Mouse (Mus musculus) heart, embryonic 10.5 days (tissue): Measurements from ENCODE around the gene Hcn2. TPM values are rescaled to one million over a fixed set of nuclear protein-coding genes. Genes with fewer than 3 reads are reported as not detected.
A peak's percentile ranks its signal among the peaks of the same experiment; 100 is the strongest.
"Not testable (repeated sequence)": the region's sequence is repeated elsewhere in the genome, so short reads cannot be mapped to it uniquely, and the experiment has no call there.

Source experiments
- DNase-seq: peaks from one replicate; pipeline ENCODE4 v3.0.0-alpha.2; 2017; ENCODE audit warnings: low spot score
- H3K27ac ChIP-seq: fragments of 300-500 bp; sonication (generic); 2 replicates; pipeline ENCODE4 v1.5.1; 2016; ENCODE audit warnings: mild to moderate bottlenecking
- H3K27me3 ChIP-seq: fragments of 300-500 bp; sonication (generic); 2 replicates; pipeline ENCODE4 v1.6.1; 2016; ENCODE audit warnings: mild to moderate bottlenecking; ENCODE audit not compliant: poor library complexity, insufficient read depth, severe bottlenecking
- H3K36me3 ChIP-seq: fragments of 300-500 bp; sonication (generic); 2 replicates; pipeline ENCODE4 v1.6.1; 2016; ENCODE audit warnings: mild to moderate bottlenecking, moderate library complexity
- H3K4me1 ChIP-seq: fragments of 300-500 bp; sonication (generic); 2 replicates; pipeline ENCODE4 v1.6.1; 2016; ENCODE audit warnings: mild to moderate bottlenecking
- H3K4me3 ChIP-seq: fragments of 300-500 bp; sonication (generic); 2 replicates; pipeline ENCODE4 v1.5.1; 2016; ENCODE audit warnings: mild to moderate bottlenecking, moderate library complexity
- H3K9me3 ChIP-seq: fragments of 300-500 bp; sonication (generic); 2 replicates; pipeline ENCODE4 v1.6.1; 2016; ENCODE audit warnings: mild to moderate bottlenecking, moderate library complexity
- WGBS: fragments of 180-500 bp; shearing (Covaris S2); methylation state at CpG from one replicate; pipeline ENCODE4 v1.1.7; 2016; 5-methylcytosine and 5-hydroxymethylcytosine counted together
- polyA plus RNA-seq: library from polyadenylated mRNA; unstranded; fragments of >200 nt; fragmentation: Nextera tagmentation; extraction: Ambion mirVana; gene quantifications from 2 replicates; pipeline ENCODE4 v1.2.1, GENCODE M21; 2016

Hcn2 gene
- polyA plus RNA-seq, 1 experiment from 2014 or later, result not detected

GRCm38 (mm10) chr10:79693580-79694378 lies 22.7 kb upstream of the Hcn2 start:
- Histone ChIP-seq H3K36me3 (peaks cover 17% of the 10 kb centered on the region), H3K27ac (no peak overlapping the region), H3K4me3 (no peak overlapping the region), H3K9me3 (no peaks in the 10 kb centered on the region), H3K4me1 (peaks cover 20% of the 10 kb centered on the region), H3K27me3 (no peaks in the 10 kb centered on the region)
- no peak for DNase-seq
- WGBS, result 68% methylated on average over 12 of the region's 12 CpGs

- Histone ChIP-seq H3K4me1 (peaks cover 20% of the 10 kb centered on the region), H3K9me3 (no peaks in the 10 kb centered on the region), H3K36me3 (peaks cover 11% of the 10 kb centered on the region), H3K4me3 (no peak overlapping the region), H3K27ac (no peak overlapping the region), H3K27me3 (no peaks in the 10 kb centered on the region)
- WGBS, result 81% methylated on average over 6 of the region's 6 CpGs
- no peak for DNase-seq
Measured at GRCm38 (mm10) chr10:79694379-79694655, 22.1 kb upstream of the Hcn2 start.

DNA sequence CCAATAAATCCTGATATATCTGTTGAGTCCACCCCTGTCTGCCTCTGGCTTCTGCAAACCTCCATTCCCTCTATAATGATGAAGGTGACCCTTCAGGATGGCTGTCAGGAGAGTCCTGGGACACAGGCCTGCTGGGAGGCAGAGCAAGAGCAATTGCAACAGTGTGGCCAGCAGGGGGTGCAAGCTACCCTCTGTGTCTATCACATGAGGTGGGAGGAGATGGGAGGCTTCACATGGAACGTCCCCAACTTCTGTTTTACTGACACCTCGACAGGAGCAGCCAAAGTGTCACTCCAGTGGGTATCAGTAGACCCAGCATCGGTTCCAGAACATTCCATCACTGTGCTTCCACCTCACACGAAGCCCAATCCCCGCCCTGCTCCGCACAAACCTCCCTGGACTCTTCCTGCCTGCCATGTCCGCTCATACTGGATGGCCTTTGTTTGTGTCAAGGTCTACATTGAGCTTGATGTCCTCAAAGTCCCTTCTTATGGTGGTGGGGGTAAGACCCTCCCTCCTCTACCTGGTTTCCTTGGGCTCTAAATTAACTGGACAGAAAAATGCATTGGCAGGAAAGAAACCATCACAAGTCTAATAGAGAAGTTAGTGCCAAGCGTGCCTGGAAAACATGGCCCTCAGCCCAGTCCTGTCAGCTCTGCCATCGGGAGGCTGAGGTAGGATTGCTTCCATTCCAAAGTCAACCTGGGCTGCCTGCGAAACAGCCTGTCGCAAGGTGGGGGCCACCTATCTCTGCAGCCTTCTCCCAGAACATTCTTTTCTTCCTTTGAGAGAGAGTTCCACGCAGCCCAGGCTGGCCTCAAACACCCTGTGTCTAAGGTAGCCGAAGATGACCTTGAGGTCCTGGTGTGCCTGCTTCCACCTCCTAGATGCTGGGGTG lies 21.0 kb upstream of the Hcn2 start:
- Histone ChIP-seq H3K4me1 (peaks cover 23% of the 10 kb centered on the region), H3K9me3 (no peaks in the 10 kb centered on the region), H3K27ac (peak overlapping the region; percentile 80), H3K27me3 (no peaks in the 10 kb centered on the region), H3K36me3 (0 out of 2 replicates have a peak, but pooled peaks cover 7% of the 10 kb centered on the region), H3K4me3 (no peak overlapping the region)
- 64% methylated on average over 13 of the region's 13 CpGs for WGBS
- peak; percentile 90 for DNase-seq

DNA sequence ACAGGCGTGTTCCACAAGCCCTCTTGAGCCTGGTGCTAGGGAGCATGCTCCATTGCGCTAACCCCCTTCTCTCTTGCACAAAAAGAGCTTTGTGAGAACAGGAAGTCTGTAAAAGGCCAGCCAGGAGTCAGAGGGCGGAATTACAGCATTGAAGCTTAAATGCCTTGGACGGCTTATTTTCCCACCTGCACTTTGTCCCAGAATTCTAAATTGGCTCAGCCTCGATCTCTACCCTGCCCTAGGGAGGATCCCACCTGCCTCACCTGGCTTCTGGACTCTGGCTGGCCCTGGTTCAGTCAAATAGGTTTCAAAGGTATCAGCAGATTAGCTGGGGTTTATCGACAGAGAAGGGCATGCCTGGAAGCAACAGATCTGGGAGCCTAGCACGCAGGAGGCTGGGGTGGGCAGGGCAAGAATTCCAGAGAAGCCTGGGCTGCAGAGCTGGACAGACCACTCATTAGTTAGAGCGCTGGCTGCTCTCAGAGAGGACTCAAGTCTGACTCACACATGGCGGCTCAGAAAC lies 20.2 kb upstream of the Hcn2 start:
- Histone ChIP-seq H3K27ac (peak overlapping the region; percentile 80), H3K27me3 (no peaks in the 10 kb centered on the region), H3K36me3 (0 out of 2 replicates have a peak, but pooled peaks cover 7% of the 10 kb centered on the region), H3K4me3 (no peak overlapping the region), H3K4me1 (peaks cover 31% of the 10 kb centered on the region), H3K9me3 (no peaks in the 10 kb centered on the region)
- DNase-seq, result peak; percentile 76
- 42% methylated on average over 9 of the region's 9 CpGs for WGBS

DNA sequence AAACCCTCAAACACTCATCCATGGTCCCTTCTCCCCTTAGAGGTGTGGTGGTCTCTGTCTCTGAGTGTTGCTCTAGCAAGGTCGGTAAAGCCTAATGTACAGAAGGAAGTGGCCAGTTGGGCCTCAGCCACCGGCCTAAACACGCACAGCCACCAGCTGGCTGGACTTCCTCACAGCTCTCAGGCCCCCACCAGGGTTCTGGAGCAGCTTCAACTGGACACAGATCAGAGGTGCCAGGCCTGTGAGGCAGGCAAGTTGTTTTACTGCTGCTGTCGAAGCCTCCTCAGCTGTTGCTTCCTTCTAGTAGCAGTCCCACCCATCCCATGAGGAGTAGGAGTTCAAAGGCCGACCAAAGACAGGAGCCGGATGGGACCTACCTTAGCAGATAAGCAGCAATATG lies 18.5 kb upstream of the Hcn2 start:
- DNase-seq, result no peak
- Histone ChIP-seq H3K27ac (no peak overlapping the region), H3K36me3 (no peaks in the 10 kb centered on the region), H3K4me1 (peaks cover 39% of the 10 kb centered on the region), H3K9me3 (no peaks in the 10 kb centered on the region), H3K4me3 (no peak overlapping the region), H3K27me3 (no peaks in the 10 kb centered on the region)
- WGBS, result 75% methylated on average over 6 of the region's 6 CpGs

- no peak for DNase-seq
- Histone ChIP-seq H3K4me3 (no peak overlapping the region), H3K9me3 (no peaks in the 10 kb centered on the region), H3K27me3 (no peaks in the 10 kb centered on the region), H3K4me1 (peaks cover 39% of the 10 kb centered on the region), H3K36me3 (no peaks in the 10 kb centered on the region), H3K27ac (no peak overlapping the region)
- 84% methylated on average over 6 of the region's 6 CpGs for WGBS
Measured at GRCm38 (mm10) chr10:79698459-79698858, 18.0 kb upstream of the Hcn2 start.

DNA sequence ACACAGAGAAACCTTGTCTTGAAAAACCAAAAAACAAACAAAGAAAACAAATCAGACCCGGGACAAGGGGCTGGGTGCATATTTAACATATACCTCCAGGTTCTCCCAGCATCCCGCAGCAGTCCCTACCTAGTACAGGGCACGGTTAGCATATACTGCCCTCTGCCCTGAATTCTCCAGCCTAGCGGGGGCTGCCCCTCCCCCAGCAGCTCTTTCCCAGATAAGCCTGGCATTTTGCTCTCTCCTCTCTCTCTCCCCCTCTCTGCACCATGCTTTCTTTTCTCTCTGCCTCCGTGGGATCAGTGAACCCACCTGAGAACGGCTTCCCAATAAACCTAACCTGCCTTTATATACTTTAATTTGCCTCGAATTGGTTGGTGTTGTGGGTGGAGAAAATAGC lies 15.8 kb upstream of the Hcn2 start:
- DNase-seq, result peak; percentile 72
- peak overlapping the region; percentile 81 for H3K27ac ChIP-seq
- WGBS, result 27% methylated on average over 7 of the region's 7 CpGs
- no peaks in the 10 kb centered on the region for H3K9me3 ChIP-seq
- peak overlapping the region; percentile 8; the same call in 1 of the 2 replicates for H3K4me3 ChIP-seq
- peaks cover 40% of the 10 kb centered on the region for H3K4me1 ChIP-seq
- H3K27me3 ChIP-seq, result no peaks in the 10 kb centered on the region
- H3K36me3 ChIP-seq, result no peaks in the 10 kb centered on the region

- DNase-seq, result peak; percentile 76
Measured at GRCm38 (mm10) chr10:79701443-79702129, 14.8 kb upstream of the Hcn2 start.

DNA sequence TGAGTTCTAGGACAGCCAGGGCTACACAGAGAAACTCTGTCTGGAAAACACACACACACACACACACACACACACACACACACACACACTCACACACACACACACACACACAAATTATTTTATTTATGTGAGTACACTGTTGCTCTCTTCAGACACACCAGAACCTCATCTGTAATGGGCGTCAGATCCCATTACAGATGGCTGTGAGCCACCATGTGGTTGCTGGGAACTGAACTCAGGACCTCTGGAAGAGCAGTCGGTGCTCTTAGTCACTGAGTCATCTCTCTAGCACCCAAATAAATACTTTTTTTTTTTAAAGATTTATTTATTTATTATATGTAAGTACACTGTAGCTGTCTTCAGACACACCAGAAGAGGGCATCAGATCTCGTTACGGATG lies 13.5 kb upstream of the Hcn2 start:
- 88% methylated on average over 4 of the region's 4 CpGs for WGBS
- peaks cover 20% of the 10 kb centered on the region for H3K36me3 ChIP-seq
- H3K4me1 ChIP-seq, result peaks cover 52% of the 10 kb centered on the region
- DNase-seq, H3K27ac ChIP-seq, H3K9me3 ChIP-seq, H3K4me3 ChIP-seq, H3K27me3 ChIP-seq: not testable (repeated sequence)

More at GRCm38 (mm10) chr10:79701443-79702129, 14.8 kb upstream of the Hcn2 start:
- peak overlapping the region; percentile 8; the same call in 1 of the 2 replicates for H3K4me3 ChIP-seq
- H3K27ac ChIP-seq, result peak overlapping the region; percentile 81
- peaks cover 6% of the 10 kb centered on the region for H3K36me3 ChIP-seq
- H3K4me1 ChIP-seq, result peaks cover 40% of the 10 kb centered on the region
- no peaks in the 10 kb centered on the region for H3K27me3 ChIP-seq
- H3K9me3 ChIP-seq, result no peaks in the 10 kb centered on the region
- WGBS, result 49% methylated on average over 10 of the region's 10 CpGs

DNA sequence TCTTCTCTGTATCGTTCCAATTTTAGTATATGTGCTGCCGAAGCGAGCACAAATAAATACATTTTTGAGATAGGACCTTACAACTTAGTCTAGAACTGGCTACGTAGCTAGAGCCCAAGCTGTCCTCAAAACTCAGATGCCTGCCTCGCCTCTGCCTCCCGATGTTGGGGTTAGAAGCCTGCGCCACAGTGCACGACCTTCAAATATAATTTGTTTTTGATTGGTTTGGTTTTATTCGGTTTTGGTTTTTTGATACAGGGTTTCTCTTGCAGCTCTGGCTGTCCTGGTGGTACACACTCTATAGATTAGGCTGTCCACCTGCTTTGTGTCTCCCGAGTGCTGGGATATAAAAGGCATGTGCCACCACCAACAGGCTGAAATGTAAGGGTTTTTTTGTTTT lies 12.9 kb upstream of the Hcn2 start:
- Histone ChIP-seq H3K27me3 (no peaks in the 10 kb centered on the region), H3K36me3 (peaks cover 25% of the 10 kb centered on the region), H3K4me3 (peak overlapping the region; percentile 74), H3K27ac (peak overlapping the region; percentile 95), H3K4me1 (peaks cover 58% of the 10 kb centered on the region), H3K9me3 (no peaks in the 10 kb centered on the region)
- no peak for DNase-seq
- WGBS, result 73% methylated on average over 10 of the region's 10 CpGs

DNA sequence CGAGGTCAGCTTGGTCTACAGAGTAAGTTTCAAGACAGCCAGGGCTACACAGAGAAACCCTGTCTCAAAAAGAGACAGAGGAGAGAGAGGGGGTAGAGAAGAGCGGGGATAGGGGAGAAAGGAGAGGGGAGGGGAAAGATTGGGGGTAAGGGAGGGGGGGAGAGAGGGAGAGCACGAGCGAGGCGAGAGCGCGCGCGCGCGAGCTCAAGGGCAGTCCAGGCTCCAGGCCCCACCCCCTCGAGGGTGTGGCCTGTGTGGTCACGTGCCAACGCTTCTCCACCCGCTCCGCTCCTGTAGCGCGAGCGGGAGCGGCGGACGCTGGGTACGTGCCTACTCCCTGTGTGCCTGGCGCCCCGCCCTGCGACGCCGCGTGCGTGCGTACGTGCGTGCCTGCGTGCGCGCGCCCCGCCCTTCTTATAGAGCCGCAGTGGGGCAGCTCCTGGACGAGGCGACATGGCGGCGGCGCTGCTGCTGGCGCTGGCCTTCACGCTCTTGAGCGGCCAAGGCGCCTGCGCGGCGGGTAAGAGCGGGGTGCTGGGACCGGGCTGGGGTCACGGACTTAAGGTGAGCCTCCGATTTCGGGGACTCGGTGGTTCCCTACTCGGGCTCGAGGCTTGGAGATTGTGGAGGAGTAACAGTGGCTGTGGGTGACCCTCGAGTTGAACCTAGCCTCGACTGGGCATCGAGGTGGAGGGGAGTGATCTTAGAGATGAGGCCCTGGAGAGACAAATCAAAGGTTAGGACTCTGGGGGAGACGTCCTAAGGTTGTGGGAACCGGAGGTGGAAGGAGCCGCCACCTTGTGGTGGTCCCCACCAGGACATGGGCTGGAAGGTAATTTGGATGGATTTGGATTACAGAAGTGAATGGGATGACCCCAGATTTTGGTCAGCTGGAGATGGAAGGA lies 12.1 kb upstream of the Hcn2 start, which contains the start of gene Bsg:
Gene Bsg, plus strand, starts transcription at position 427 of the 905 bp plus-strand sequence.
- Histone ChIP-seq H3K27ac (peak within 1 kb of the TSS; percentile 95), H3K9me3 (no peaks in the 10 kb centered on the region), H3K4me1 (peaks cover 66% of the 10 kb centered on the region), H3K36me3 (peaks cover 33% of the 10 kb centered on the region), H3K27me3 (no peaks in the 10 kb centered on the region), H3K4me3 (peak within 1 kb of the TSS; percentile 74)
- DNase-seq, result peak; percentile 99
- 1% methylated on average over 65 of the region's 65 CpGs for WGBS

GRCm38 (mm10) chr10:79704970-79705360 lies 11.5 kb upstream of the Hcn2 start:
- peak overlapping the region; percentile 95 for H3K27ac ChIP-seq
- peaks cover 39% of the 10 kb centered on the region for H3K36me3 ChIP-seq
- peaks cover 70% of the 10 kb centered on the region for H3K4me1 ChIP-seq
- H3K9me3 ChIP-seq, result no peaks in the 10 kb centered on the region
- WGBS, result 5% methylated on average over 10 of the region's 10 CpGs
- DNase-seq, result no peak
- peak overlapping the region; percentile 74 for H3K4me3 ChIP-seq
- H3K27me3 ChIP-seq, result no peaks in the 10 kb centered on the region
